Mouse (Mus musculus) erythroblast, embryonic 14.5 days (primary cell): ENCODE results near the gene Upf1.

Experiments used
- GATA1 ChIP-seq: IDR thresholded peaks from 2 replicates; pipeline ENCODE4 v1.6.1; 2012; ENCODE audit warnings: low read length, inconsistent platforms, mixed read lengths
- TAL1 ChIP-seq: IDR thresholded peaks from 3 replicates; pipeline ENCODE4 v1.6.1; 2012; ENCODE audit warnings: low read length, inconsistent platforms, mixed read lengths

DNA sequence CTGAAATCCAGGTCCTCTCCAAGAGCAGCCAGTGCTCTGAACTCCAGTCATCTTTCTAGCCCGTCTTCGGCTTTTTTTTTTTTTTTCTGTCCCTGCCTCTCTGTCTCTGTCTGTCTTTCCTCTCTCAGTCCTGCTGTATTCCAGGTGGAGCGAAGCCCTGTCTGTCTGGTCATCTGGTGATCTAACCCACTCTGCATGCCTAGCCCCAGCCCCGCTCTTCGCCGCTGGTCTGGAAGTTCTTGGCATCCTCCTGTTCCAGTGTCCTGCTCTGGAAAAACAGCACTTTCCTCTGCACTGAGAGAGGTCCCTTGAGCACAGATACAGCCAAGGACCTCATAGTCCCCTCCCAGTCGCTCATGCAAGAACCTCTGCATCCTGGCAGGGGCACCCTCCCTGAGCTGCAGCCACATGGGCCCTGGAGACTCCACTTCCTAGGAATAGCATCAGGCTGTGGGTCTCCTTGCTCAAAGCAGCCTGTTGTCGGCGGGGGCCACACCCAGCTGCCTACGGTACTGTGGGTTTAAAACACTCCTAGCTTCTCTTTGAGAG, 8.5 kb upstream of the Upf1 start:
- TF ChIP-seq TAL1 (no peak), GATA1 (no peak)
